Mouse (Mus musculus) MN1 (cell line): ENCODE data around the gene Sept9.

Source experiments
- DNase-seq: peaks from one replicate; pipeline ENCODE4 v3.0.0-alpha.2; 2016; ENCODE audit warnings: low spot score

The Sept9 gene

DNA sequence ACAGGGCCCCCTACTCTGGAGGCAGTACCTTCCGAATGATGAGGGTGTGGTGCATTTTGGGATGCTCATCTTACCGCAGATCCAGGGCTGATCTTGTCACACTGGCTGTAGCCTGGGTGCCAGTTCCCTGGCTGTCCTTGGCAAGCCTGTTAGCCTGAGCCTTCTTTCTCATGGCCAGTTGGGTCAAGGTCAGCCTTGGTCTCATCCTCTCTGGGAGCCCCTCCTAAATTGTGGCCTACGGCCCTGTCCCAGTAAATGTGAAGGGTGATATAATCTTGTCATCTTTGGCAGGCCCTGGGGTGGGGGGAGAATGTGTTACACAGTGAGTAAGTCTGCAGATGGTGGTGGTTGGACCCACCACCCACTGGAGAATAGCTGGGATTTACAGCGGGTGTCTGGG is 147.8 kb downstream of the Sept9 start:
- no peak for DNase-seq

DNA sequence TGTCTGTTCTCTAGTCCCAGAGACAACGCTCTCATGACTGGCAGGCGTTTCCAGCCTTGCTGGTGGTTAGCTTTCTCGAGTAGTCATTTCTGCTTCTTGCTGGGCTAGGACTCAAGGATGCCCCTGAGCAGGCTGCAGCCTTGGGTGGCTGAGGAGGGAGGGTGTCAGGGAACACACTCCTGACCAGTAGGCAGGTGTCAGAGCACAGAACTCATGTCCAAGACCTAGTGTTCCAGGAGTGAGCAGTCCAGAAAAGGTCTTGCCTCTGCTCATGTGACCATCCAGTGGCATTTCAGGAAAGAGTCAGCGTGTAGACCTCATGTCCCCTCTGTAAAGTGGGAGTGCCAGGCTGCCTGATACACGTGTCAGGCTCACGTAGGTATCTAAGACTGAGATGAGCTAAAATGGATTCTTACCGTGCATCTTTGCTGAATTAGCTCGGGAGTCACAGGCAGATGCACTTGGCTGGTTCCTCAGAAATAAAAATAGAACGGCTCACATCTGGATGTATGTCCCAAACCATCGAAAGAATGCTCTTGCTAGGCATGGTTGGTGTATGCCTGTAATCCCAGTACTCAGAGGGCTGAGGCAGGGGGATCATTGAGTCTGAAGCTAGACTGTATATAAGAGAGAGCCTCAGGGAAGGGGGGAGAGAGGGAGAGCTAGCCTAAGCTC is 149.1 kb downstream of the Sept9 start:
- DNase-seq = no peak

DNA sequence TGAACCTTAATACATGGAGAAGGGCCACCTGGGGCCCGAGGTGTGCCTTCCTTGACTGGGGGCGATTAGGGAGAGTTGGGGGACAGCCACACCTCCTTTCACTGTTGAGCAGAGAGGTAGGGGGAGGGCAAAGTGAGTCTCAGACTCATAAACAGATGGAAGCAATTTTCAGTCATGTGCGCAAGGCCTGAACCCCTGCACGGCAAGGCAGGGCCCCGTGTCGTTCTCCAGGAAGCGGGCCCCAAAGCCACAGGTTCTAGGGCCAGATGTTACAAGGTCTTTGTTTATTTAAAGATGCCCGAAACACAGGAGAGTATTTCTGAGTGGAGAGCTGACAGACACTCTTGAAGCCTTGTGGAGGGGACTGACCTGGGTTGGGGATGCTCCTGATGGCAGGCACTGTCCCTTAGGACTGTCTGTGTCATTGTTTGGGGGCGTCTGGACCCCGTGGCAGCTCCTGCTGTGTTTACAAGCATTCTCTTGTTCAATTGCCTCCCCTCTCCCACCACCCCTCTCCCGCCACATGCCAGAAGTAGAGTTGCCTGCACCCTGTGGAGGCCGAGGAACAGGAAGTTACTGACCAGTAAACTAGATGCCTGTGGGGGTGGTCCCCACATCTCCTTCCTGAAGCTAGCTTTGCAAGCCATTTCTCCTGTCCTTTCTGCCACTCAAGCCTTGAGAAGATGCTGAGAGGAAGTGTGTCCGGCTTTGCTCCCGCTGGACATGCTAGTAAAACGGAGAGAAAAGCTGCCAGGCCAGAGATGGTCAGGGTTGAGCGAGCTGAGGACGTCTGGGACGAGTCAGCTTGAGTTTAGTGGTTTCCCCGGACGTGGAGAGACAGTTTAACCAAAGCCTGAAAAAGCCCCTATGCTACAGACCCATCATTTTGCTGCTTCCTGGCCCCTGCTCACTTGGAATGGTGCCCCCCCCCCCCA is 150.2 kb downstream of the Sept9 start:
- no peak for DNase-seq

DNA sequence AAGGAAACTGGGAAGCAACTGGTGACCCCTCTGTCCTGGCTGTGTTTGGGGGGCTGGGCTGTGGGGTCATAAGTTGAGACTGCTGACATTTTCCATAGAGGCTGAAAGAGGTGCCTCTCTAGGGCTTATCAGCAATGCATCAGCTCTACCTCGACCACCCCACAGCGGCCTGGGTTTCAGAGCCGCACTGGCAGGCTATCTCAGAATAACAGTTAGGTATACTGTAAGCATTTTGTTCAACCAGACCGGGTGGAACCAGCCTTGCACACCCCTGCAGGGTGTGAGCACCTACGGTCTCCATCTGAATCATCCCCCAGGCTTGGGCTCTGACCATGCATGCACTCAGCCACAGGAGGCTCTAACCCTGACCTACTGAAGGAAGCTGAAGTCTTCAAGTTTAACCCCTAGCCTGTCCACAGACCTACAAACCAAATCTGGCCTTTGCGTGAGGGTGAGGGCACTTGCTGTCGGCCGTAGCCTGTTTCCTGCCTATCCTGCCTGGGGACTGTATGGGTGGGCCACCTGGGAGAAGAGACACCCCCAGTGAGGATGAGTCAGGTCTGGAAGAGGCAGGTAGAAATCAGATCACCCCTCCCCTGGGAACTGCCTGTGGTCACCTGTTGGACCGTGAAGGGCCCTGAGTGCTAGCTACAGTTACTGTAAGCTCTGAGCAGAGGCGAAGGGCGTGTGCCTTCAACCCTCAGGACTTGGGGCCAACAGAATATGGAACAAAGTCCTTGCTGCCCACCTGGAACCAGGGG is 151.2 kb downstream of the Sept9 start:
- no peak for DNase-seq

DNA sequence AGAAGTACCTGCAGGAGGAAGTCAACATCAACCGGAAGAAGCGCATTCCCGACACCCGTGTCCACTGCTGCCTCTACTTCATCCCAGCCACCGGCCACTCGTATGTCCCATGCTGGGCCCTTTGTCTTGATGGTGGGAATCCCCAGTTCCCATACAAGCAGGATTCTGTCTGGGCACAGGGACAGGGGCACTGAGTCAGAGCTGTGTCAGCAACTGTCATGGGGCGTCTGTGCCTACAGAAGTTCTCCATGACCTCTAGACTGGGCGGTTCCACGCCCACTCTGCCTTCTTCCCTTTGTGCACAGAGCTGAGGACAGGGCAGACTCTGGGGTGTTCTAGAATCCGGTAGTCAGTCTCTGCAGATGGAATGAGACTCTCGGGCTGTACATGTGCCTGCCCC is 153.7 kb downstream of the Sept9 start:
- DNase-seq = no peak

DNA sequence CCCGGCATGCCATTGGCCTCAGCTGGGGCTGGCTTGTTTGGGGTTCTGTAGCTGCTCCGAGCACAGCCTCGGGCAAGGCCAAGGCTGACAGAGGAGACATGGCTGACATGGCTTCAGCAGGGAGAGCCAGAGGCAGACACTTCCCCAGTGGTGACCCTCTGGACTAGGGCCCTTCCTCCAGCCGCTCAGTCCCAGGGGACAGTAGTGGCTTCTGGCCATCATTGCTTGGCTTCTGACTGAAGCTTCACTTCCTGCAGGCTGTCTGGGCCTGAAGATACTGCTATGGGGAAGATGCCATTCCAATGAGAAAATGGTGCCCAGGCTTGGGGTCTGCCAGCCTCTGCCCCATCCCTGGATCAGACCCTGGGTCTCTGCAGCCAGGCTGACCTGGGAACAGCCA is 154.6 kb downstream of the Sept9 start:
- DNase-seq = peak; percentile 48

DNA sequence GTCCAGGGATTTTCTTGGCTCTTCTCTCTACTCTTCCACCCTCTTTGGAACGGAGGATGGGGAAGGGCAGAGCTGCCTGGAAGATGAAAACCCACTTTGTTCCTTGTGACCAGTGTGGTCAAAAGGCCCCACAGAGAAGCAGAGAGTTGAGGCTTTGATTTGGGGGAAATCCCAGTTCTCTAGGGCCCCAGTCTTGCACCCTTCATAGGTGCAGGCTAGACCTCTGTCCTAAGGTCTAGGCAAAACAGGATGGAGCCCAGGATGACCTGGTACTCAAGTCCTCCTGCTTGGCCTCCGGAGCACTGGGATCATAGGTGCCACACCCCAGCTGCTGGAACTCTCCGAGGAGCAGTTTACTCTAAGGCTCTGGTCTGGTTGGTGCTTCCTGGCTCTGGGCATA is 157.5 kb downstream of the Sept9 start:
- no peak for DNase-seq

DNA sequence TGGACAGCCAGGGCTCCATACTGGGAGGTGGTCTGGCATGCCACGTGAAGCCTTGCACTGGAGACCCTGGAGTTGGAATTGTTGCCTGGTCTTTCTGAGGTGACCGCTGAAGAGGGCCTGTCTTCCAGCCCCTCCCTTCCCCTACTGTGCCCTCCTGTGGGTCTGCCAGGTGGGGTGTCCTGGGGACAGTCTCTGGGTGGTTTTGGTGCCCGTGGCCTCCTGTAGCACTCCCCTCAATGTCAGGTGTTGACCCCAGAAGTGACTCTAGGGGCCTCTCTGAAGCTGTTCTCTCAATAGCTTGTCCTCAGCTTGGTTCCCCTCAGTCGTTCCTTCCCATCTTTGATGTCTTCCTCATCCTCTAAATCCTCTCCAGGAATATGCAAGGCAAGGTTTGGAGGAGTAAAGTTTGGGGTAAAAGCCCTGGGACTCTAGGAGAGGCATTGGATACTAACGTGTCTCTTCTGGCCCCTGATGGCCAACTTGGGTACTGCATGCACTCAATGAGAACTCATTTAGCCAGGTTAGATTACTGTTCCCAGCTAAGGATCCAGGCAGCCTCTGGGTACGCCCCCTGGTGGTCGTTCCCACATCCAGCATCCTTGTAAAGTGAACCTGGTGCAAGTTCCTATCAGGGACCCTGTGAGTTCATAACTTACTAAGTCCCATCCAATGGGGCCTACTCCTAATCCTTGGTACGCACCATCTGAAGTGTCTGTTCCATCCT is 158.6 kb downstream of the Sept9 start:
- DNase-seq = peak; percentile 96

DNA sequence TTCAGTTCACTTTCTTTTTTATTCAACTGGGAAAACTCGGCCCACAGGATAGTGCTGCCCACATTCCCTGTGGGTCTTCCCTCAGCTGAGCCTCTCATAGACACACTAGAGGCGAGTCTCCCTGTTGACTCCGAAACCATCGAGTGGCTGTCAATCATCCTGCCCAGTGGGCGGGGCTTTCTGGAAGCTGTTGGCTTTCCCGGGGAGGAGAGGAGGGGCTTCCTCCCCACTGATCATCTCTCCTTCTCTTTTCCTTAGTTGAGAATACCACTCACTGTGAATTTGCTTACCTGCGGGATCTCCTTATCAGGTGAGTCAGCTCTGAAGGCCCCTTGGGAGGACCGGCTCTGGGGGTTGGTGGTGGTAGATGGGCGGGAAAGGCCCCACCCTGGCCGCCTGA is 159.7 kb downstream of the Sept9 start:
- DNase-seq = no peak

DNA sequence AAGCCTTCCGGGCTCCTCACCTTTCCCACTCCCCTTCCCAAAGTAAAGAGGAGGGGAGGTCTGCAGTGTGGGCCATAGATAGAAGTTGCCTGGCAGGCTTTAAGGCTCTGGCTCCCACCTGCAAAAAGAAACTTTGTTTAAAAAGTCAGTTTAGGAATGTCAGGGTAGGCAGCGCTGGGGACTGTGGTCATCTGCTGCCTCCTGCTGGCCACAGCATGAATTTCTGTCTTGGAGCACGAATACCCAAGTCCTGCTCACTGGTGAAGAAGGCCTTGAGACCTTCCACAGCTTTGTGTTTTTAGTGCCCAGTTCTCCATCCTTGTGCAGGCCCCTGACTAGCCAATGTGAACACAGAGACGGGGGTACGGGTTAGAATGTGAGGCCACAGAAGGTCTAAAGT is 160.4 kb downstream of the Sept9 start:
- peak; percentile 69 for DNase-seq

DNA sequence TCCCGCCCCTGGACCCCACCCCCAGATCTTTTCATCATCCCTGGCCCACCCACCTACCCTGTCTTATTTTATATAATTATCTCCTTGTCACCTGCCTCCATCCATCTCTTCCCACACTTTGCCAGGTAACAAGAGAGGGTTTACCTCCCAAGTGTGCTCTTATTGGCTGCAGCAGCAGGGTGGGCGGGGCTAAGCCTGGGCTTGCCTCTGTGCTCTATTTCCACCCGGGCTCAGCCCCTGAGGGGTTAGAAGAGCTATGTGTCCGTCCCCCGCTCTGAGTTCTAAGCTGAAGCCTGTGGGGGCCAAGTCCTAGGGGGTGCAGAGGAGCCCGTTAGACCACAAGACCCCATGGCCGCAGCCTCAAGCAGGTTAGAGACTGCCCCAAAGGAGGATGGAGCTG is 161.1 kb downstream of the Sept9 start:
- DNase-seq = no peak

DNA sequence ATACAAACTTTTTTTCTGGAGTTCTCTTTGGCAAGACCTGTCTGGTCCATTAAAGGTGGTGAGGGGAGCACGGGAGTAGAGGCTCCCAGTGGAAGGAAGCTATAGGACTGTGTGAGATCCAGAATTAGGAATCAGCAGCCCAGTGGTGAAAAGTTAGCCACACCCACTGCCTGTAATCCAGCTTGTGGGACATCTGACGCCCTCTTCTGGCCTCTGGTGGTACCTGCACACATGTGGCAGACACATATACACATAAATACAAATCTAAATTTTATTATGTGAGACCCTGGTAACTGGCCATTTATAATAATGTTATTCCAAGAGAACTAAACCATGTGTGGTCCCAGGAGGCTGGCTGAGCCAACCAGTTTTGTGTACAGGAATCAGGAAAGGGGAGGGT is 162.8 kb downstream of the Sept9 start:
- DNase-seq = no peak

DNA sequence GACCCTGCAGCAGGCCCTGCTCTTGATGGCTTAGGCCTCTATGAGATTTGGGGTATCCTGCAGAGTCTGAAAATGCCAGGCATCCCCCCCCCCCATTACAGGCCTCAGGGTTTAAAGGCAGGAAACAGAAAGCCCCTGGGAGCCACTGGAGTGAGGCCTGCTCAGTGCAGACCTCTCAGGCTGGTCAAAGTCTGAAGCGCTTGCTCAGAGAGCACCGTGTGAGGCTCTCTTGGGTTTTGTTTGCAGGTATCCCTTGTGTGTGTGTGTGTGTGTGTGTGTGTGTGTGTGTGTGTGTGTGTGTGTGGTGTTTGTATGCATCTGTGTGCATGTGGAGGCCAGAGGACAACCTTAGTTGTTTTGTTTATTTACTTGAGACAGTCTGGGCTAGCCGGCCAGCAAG is 164.5 kb downstream of the Sept9 start:
- no peak for DNase-seq

DNA sequence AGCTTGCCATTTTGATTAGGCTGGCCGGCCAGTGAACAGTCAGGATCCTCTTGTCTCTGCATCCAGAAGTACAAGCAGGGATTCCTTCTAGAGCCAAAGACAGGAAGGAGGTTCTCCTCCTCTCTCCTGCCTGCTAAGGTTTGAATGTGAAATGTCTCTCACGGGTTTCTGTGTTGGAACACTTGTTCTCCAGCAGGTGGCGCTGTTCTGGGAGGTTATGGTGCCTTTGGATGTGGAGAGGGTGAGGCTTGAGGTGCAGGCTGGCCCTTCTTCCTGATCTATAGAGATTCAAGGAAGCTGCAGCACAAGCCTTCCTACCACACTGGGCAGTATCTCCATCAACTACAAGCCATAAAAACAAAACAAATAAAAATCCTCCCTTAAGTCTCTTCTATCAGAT is 167.0 kb downstream of the Sept9 start:
- DNase-seq = peak; percentile 45

DNA sequence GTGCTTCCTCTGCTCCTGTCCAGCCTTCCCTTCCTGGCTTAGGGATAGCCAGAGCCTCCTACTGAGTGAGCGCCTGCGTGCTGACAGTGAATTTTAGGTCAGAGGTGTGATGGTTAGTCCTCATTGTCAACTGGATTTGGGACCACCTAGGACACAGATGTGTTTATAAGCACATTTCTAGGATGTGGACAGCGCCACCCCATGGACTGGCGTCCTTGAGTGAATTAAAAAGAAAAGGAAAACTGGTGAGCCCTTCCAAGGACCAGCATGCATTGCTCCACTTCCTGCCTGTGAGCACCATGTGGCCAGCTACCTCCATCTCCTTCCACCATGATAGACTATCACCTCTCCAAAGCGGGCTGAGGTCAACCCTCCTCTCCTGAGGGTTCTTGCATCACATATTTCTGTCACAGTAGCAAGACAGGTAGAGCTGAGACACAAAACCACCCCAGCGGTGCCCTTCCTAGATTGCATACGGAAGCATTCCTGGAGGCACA is 167.4 kb downstream of the Sept9 start:
- no peak for DNase-seq

DNA sequence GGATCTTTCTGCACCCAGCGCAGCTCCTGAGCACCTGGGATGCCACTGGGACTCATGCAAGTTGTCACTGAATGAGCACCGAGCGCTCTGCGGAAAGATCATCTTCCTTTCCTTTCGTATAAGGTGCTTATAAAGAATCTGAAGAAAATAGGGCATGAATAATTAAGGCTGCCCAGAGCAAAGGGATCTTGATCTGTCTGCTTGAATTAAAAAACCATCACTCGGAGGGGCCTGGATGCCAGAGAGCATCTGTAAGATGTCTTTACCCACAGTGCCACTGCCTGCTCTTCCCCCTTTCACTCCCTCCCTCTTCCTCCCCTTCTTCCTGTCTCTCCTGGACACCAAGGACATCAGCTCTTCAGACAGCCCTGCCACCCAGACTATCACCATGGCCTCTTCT is 168.5 kb downstream of the Sept9 start:
- no peak for DNase-seq

DNA sequence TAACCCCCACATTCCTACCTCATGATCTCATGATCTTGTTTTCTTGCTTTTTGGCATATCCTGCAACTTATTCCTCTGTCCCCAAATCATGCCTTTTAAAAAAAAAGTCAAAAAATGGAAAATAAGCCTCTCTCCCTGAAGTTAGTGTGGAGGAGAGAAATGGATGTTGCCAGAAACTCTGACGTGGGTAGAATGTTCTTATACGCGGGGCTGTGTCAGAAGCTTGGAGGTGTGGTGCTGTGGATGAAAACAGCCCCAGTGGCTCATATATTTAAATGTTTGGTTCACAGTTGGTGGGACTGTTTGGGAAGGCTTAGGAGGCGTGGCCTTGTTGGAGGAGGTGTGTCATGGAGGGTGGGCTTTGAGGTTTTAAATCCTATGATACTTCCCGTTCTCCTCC is 169.9 kb downstream of the Sept9 start:
- no peak for DNase-seq

DNA sequence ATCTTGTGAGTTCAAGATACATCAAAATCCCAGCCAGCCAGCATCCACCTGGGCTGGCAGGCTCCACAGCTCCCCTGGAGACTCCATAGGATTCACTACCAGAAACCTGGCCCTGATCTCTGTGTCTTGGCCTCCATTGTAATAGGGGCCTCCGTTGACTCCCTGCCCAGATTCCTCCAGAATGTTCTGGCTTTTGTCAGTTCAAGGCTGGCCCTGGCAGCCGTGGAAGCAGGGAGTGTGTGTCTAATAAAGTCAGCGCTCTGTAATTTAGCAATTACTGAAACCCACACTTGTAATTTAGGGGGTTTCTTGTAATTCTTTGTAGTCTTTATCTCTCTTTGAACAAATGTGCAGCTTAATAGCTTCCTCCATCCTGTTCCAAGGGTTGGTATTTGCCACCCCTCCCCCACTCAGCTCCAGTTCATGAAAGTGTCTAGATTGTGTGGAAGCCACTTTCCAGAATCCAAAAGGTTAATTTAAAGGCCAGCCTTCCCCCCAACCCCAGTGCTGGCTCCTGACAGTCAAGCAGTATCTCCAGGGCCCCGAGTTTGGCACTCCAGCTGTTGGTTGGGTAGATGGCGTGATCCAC is 170.9 kb downstream of the Sept9 start:
- DNase-seq = peak; percentile 75

DNA sequence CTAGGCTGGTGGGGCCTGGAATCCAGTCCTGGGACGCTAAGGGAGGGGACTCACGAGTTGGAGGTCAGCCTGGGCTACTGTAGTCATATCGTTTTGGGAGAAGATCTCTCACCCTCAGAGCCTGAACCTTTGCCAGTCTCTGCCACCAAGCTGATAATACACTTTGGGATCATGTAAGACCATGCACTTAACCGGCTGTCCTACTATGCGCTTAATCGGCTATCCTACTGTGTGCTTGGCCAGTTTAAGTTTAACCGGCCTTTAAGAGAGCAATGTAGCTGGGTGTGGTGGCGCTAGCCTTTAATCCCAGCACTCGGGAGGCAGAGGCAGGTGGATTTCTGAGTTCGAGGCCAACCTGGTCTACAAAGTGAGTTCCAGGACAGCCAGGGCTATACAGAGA is 173.1 kb downstream of the Sept9 start:
- DNase-seq = no peak

DNA sequence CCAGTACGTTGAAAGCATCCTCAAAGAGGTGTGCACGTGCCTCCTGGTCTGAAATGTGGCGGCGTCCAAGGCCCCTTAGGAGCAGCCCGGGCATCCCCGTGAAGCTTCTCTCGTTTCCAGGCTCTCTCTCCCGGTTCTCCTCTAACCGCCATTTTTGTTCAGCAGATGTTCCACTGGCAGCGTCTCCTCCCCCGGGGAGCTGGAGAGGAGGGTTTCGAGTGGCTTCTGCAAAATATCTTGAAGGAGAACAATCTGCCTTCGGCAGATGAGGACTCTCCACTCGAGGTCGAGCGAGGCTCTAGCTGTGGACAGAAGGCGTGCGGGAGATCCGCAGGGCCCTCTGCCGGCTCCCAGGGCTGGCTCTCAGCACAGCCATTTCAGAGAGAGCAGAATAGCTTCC is 173.7 kb downstream of the Sept9 start:
- no peak for DNase-seq

DNA sequence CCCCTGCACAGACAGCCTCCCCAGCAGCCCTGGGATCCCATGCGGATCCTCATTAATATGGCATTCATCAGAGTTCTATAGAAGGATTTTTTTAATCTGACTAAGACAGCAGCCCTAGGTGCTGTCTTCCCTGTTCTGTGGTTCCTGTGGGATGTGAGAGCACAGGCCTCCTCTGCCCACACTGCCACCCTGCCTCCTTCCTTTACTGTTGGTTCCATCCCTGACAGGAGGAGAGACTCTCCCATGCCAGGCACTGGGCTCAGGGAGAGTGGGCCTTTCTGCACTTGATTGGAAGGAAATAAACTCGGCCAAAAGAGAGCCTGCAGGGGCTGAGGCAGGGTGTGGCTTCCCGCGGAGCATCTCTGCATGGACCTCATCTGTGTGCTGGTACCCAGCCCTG is 174.4 kb downstream of the Sept9 start:
- DNase-seq = no peak

DNA sequence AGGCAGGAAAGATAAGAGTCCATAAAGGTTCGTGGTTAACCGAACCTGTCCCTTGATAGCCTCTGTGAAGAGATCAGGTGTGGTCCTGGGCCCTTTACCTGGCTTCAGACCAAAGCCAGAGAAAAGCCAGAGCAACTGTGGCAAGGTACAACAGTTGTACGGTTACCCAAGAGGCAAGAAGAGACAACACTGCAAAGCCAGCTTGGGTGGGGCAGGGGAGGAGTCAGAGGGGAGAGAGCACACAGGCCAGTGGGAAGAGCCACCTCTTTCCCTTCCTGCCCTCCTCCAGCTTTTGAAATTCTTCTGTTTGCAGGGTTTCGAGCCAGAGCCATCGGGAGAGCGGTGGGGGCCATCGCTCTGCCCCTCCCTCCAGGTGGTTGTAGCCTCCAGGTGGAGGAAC is 174.8 kb downstream of the Sept9 start:
- no peak for DNase-seq
